Comparison of ENCODE assay signal across 22 mouse cellular contexts in genomic region chr3:154602141-154602540, GRCm38 (mm10). TPM values are rescaled to one million over a fixed set of nuclear protein-coding genes. Genes with fewer than 3 reads are reported as not detected.
A peak's percentile ranks its signal among the peaks of the same experiment; 100 is the strongest.
DNase-seq lines count a peak whose midpoint lies in the region; ATAC-seq and TF ChIP-seq lines count a peak whose summit lies in the region.
"Had no signal": no experiment of that assay in that cellular context is flagged by ENCODE, and none has a peak within 500 bp of the region (broad histone marks: within the 10 kb centered on the region; RNA-seq: fewer than 3 reads in every experiment).

No protein-coding gene starts in this region.

- H3K9ac ChIP-seq in intestine, embryonic 14.5 days (ENCODE audit: low read length): no peak overlapping the region
- no peak overlapping the region for H3K9ac ChIP-seq in intestine, embryonic 15.5 days
- H3K9ac ChIP-seq in intestine, postnatal 0 days (ENCODE audit: low read depth, low read length): no peak overlapping the region
- H3K9ac ChIP-seq in lung, postnatal 0 days (replicated peaks; ENCODE audit: low read depth): no peak overlapping the region
- H3K9ac ChIP-seq: embryonic facial prominence, embryonic 13.5 days; embryonic facial prominence, embryonic 15.5 days; forebrain, embryonic 12.5 days had no signal

- no peak overlapping the region for H3K4me3 ChIP-seq in intestine, embryonic 14.5 days (ENCODE audit: low read depth, low read length)
- H3K4me3 ChIP-seq in intestine, embryonic 15.5 days (replicated peaks): no peak overlapping the region
- no peak overlapping the region for H3K4me3 ChIP-seq in intestine, postnatal 0 days (ENCODE audit: low read depth, low read length)
- no peak overlapping the region for H3K4me3 ChIP-seq in lung, postnatal 0 days (ENCODE audit: low read depth, low read length)
- H3K4me3 ChIP-seq: embryonic facial prominence, embryonic 13.5 days; embryonic facial prominence, embryonic 15.5 days; erythroblast, embryonic 14.5 days; forebrain, embryonic 10.5 days; forebrain, embryonic 12.5 days had no signal

- no peak for DNase-seq in intestine, embryonic 14.5 days (ENCODE audit: low spot score)
- DNase-seq in lung, postnatal 0 days (ENCODE audit: low spot score): no peak
- no peak for DNase-seq in ovary, postnatal 14 days (ENCODE audit: low spot score)
- DNase-seq: adrenal gland, adult 2 months; adrenal gland, postnatal 10 days; adrenal gland, postnatal 25 days; cerebellum, adult 11 months; cerebellum, adult 18-20 months; cerebellum, adult 8-10 months; cerebellum, adult 9-11 months; cerebellum, postnatal 14 days; cerebellum, postnatal 36 days; embryo, embryonic 11 days had no signal

- H3K36me3 ChIP-seq in intestine, embryonic 14.5 days (ENCODE audit: control insufficient read depth, insufficient read depth, low read length): peaks cover 10% of the 10 kb centered on the region; the same call in 1 of the 2 replicates
- no peaks in the 10 kb centered on the region for H3K36me3 ChIP-seq in intestine, embryonic 15.5 days
- H3K36me3 ChIP-seq in intestine, postnatal 0 days (ENCODE audit: control insufficient read depth, insufficient read depth): peaks cover 15% of the 10 kb centered on the region
- no peaks in the 10 kb centered on the region for H3K36me3 ChIP-seq in lung, postnatal 0 days (ENCODE audit: insufficient read depth, low read length)

- 0 out of 2 replicates have a peak, but pooled peaks have one; percentile 6 for ATAC-seq in intestine, embryonic 14.5 days (replicated peaks; ENCODE audit: low FRiP score, low TSS enrichment, low read depth)
- ATAC-seq in intestine, embryonic 15.5 days: peak; percentile 53
- ATAC-seq in intestine, postnatal 0 days: peak; percentile 32; the same call in 1 of the 2 replicates
- ATAC-seq in lung, postnatal 0 days: no peak
- ATAC-seq: forebrain, embryonic 14.5 days; forebrain, embryonic 16.5 days had no signal

- H3K27ac ChIP-seq in intestine, embryonic 14.5 days (ENCODE audit: low read depth): no peak overlapping the region
- H3K27ac ChIP-seq in intestine, embryonic 15.5 days: no peak overlapping the region
- no peak overlapping the region for H3K27ac ChIP-seq in intestine, postnatal 0 days (ENCODE audit: low read depth, low read length)
- H3K27ac ChIP-seq in lung, postnatal 0 days (ENCODE audit: low read length): no peak overlapping the region
- H3K27ac ChIP-seq: embryonic facial prominence, embryonic 13.5 days; embryonic facial prominence, embryonic 15.5 days; forebrain, embryonic 10.5 days; forebrain, embryonic 12.5 days had no signal

- no peak overlapping the region for H3K4me2 ChIP-seq in intestine, embryonic 14.5 days (ENCODE audit: low read length)
- no peak overlapping the region for H3K4me2 ChIP-seq in intestine, embryonic 15.5 days (replicated peaks)
- no peak overlapping the region for H3K4me2 ChIP-seq in intestine, postnatal 0 days (replicated peaks; ENCODE audit: low read depth)
- H3K4me2 ChIP-seq in lung, postnatal 0 days (replicated peaks; ENCODE audit: low read depth, low read length): no peak overlapping the region
- H3K4me2 ChIP-seq: embryonic facial prominence, embryonic 13.5 days; embryonic facial prominence, embryonic 15.5 days; forebrain, embryonic 12.5 days had no signal

- H3K27me3 ChIP-seq in intestine, embryonic 14.5 days (replicated peaks; ENCODE audit: control insufficient read depth, insufficient read depth, low read length): no peaks in the 10 kb centered on the region
- H3K27me3 ChIP-seq in intestine, embryonic 15.5 days (replicated peaks): no peaks in the 10 kb centered on the region
- no peaks in the 10 kb centered on the region for H3K27me3 ChIP-seq in intestine, postnatal 0 days (replicated peaks; ENCODE audit: control insufficient read depth, insufficient read depth, low read length)
- H3K27me3 ChIP-seq in lung, postnatal 0 days (replicated peaks; ENCODE audit: insufficient read depth, low read length): no peaks in the 10 kb centered on the region
- H3K27me3 ChIP-seq: embryonic facial prominence, embryonic 13.5 days; embryonic facial prominence, embryonic 15.5 days; forebrain, embryonic 12.5 days had no signal

- no peak for TF ChIP-seq CTCF in intestine, postnatal 0 days (IDR thresholded peaks at IDR 0.05; ENCODE audit: low read depth)
- no peak for TF ChIP-seq CTCF in lung, postnatal 0 days (IDR thresholded peaks at IDR 0.05)

- no peak for TF ChIP-seq EP300 in lung, postnatal 0 days (IDR thresholded peaks at IDR 0.05)

- H3K9me3 ChIP-seq in intestine, embryonic 14.5 days (ENCODE audit: control insufficient read depth, low read length): no peaks in the 10 kb centered on the region
- H3K9me3 ChIP-seq in intestine, embryonic 15.5 days: no peaks in the 10 kb centered on the region
- H3K9me3 ChIP-seq in intestine, postnatal 0 days (ENCODE audit: control insufficient read depth): no peaks in the 10 kb centered on the region
- H3K9me3 ChIP-seq in lung, postnatal 0 days (ENCODE audit: low read length): no peaks in the 10 kb centered on the region
- H3K9me3 ChIP-seq: embryonic facial prominence, embryonic 13.5 days; embryonic facial prominence, embryonic 15.5 days; forebrain, embryonic 10.5 days; forebrain, embryonic 12.5 days had no signal

- 0 out of 2 replicates have a peak, but pooled peaks cover 2% of the 10 kb centered on the region for H3K4me1 ChIP-seq in intestine, embryonic 14.5 days (replicated peaks; ENCODE audit: control insufficient read depth, insufficient read depth, low read length)
- H3K4me1 ChIP-seq in intestine, embryonic 15.5 days (replicated peaks): 0 out of 2 replicates have a peak, but pooled peaks cover 4% of the 10 kb centered on the region
- H3K4me1 ChIP-seq in intestine, postnatal 0 days (replicated peaks; ENCODE audit: control insufficient read depth, insufficient read depth, low read length): no peaks in the 10 kb centered on the region
- H3K4me1 ChIP-seq in lung, postnatal 0 days (ENCODE audit: insufficient read depth, low read depth, low read length): peaks cover 6% of the 10 kb centered on the region; the same call in 1 of the 2 replicates
- H3K4me1 ChIP-seq: embryonic facial prominence, embryonic 15.5 days had no signal

RNA-seq across cellular contexts. Expression of gene Tyw3, which starts 5.2 kb away (rescaled TPM):
- polyA plus RNA-seq in intestine, embryonic 14.5 days (2014; fragmentation: Nextera tagmentation; extraction: Ambion mirVana): 12.5 and 16.3 TPM in 2 replicates
- 10.9 and 11.4 TPM in 2 replicates for polyA plus RNA-seq in intestine, embryonic 15.5 days (2015; fragmentation: Nextera tagmentation; extraction: Ambion mirVana)
- 5.0 and 6.2 TPM in 2 replicates for polyA plus RNA-seq in intestine, postnatal 0 days (2015; fragmentation: Nextera tagmentation; extraction: Ambion mirVana)
- 4.2 and 4.4 TPM in 2 replicates for polyA plus RNA-seq in lung, postnatal 0 days (2015; fragmentation: Nextera tagmentation; extraction: Ambion mirVana)

RNA-seq across cellular contexts. Expression of gene Cryz, which starts 5.6 kb away (rescaled TPM):
- 22.3 and 25.0 TPM in 2 replicates for polyA plus RNA-seq in intestine, embryonic 14.5 days (2014; fragmentation: Nextera tagmentation; extraction: Ambion mirVana)
- polyA plus RNA-seq in intestine, embryonic 15.5 days (2015; fragmentation: Nextera tagmentation; extraction: Ambion mirVana): 27.5 and 29.7 TPM in 2 replicates
- 55.6 and 62.6 TPM in 2 replicates for polyA plus RNA-seq in intestine, postnatal 0 days (2015; fragmentation: Nextera tagmentation; extraction: Ambion mirVana)
- 4.8 and 5.1 TPM in 2 replicates for polyA plus RNA-seq in lung, postnatal 0 days (2015; fragmentation: Nextera tagmentation; extraction: Ambion mirVana)
